8 mouse cellular contexts compared by ENCODE assay signal in the genomic region with DNA sequence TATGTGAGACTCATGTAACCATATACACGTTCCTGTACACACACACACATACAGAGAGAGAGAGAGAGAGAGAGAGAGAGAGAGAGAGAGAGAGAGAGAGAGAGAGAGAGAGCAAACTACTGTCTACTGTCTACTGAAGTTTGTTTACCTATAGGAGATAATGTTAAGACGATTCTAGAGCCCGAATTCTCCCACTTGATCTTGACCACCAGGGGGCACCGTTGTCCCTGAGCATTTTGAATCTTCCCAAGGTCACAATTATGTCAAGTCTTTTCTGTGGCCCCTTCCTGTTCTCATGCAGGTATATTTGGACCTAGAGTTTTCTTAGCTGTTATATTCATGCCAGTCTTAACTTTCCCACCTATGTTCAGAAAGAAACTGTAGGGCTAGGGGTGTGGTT. TPM values are rescaled to one million over a fixed set of nuclear protein-coding genes. Genes with fewer than 3 reads are reported as not detected.
DNase-seq lines count a peak whose midpoint lies in the region; ATAC-seq and TF ChIP-seq lines count a peak whose summit lies in the region.

No protein-coding gene starts in this region.

- H3K4me1 ChIP-seq in forebrain, embryonic 11.5 days (replicated peaks; ENCODE audit: control insufficient read depth, insufficient read depth, low read length) = 0 out of 2 replicates have a peak, but pooled peaks cover 2% of the 10 kb centered on the region
- H3K4me1 ChIP-seq in forebrain, embryonic 15.5 days = peaks cover 21% of the 10 kb centered on the region
- H3K4me1 ChIP-seq in ES-E14 (ENCODE audit: control insufficient read depth in 2 of 2, insufficient read depth in 2 of 2, low read length in 2 of 2, poor library complexity in 1 of 2) = peaks cover 2 to 4% of the 10 kb centered on the region in 2 experiments; a peak in 1 of 4 replicates

- H3K4me3 ChIP-seq in forebrain, embryonic 11.5 days (ENCODE audit: low read depth, low read length) = no peak overlapping the region
- H3K4me3 ChIP-seq in forebrain, embryonic 15.5 days = no peak overlapping the region
- no peak overlapping the region for H3K4me3 ChIP-seq in ES-E14 (ENCODE audit: insufficient read depth in 1 of 2, low read depth in 1 of 2, low read length in 2 of 2, poor library complexity in 1 of 2, severe bottlenecking in 1 of 2)

- H3K9me3 ChIP-seq in forebrain, embryonic 11.5 days (ENCODE audit: control insufficient read depth, low read length) = no peaks in the 10 kb centered on the region
- H3K9me3 ChIP-seq in forebrain, embryonic 15.5 days = no peaks in the 10 kb centered on the region
- no peaks in the 10 kb centered on the region for H3K9me3 ChIP-seq in ES-E14 (ENCODE audit: control insufficient read depth, insufficient read depth, low read depth, low read length)

- no peaks in the 10 kb centered on the region for H3K27me3 ChIP-seq in forebrain, embryonic 11.5 days (ENCODE audit: control insufficient read depth, insufficient read depth, low read length)
- no peaks in the 10 kb centered on the region for H3K27me3 ChIP-seq in forebrain, embryonic 15.5 days

- ATAC-seq in forebrain, embryonic 11.5 days (replicated peaks; ENCODE audit: low FRiP score) = no peak
- ATAC-seq in forebrain, embryonic 15.5 days (replicated peaks) = no peak

- WGBS in forebrain, embryonic 11.5 days = 1% methylated on average over 4 of the region's 4 CpGs
- WGBS in forebrain, embryonic 15.5 days = 5% methylated on average over 4 of the region's 4 CpGs

- intact Hi-C loops in gastrocnemius, postnatal 14 days (cut with DNase I; ENCODE audit: low total_unique reads) = no loop called here

- no peak overlapping the region for H3K9ac ChIP-seq in forebrain, embryonic 11.5 days (ENCODE audit: low read length)
- H3K9ac ChIP-seq in forebrain, embryonic 15.5 days (replicated peaks) = no peak overlapping the region
- H3K9ac ChIP-seq in ES-E14 (ENCODE audit: insufficient read depth, low read depth, low read length, poor library complexity, severe bottlenecking) = no peak overlapping the region

- DNase-seq in forebrain, embryonic 11.5 days (ENCODE audit: low spot score) = peak; percentile 83
- DNase-seq in ES-E14 (ENCODE audit: low read depth, low spot score) = peak; percentile 78
- DNase-seq in cerebellum, adult 18-20 months = peak; percentile 80 to 83
- DNase-seq in gastrocnemius, postnatal 14 days = peak; percentile 73
- DNase-seq in kidney, postnatal 14 days = peak; percentile 85
- peak; percentile 90 for DNase-seq in lung, postnatal 14 days
- peak; percentile 83 to 93 for DNase-seq in spleen, postnatal 10 days (ENCODE audit: low spot score in 2 of 2)

- no peak overlapping the region for H3K27ac ChIP-seq in forebrain, embryonic 11.5 days (ENCODE audit: low read depth, low read length)
- H3K27ac ChIP-seq in forebrain, embryonic 15.5 days (replicated peaks) = no peak overlapping the region
- no peak overlapping the region for H3K27ac ChIP-seq in ES-E14 (ENCODE audit: insufficient read depth, low read depth, low read length, poor library complexity, severe bottlenecking)

- no peak overlapping the region for H3K4me2 ChIP-seq in forebrain, embryonic 11.5 days (ENCODE audit: low read depth, low read length, severe bottlenecking)
- no peak overlapping the region for H3K4me2 ChIP-seq in forebrain, embryonic 15.5 days (replicated peaks)

- no peaks in the 10 kb centered on the region for H3K36me3 ChIP-seq in forebrain, embryonic 11.5 days (ENCODE audit: control insufficient read depth, insufficient read depth, low read length)
- H3K36me3 ChIP-seq in forebrain, embryonic 15.5 days = no peaks in the 10 kb centered on the region
- peaks cover 2% of the 10 kb centered on the region; the same call in 1 of the 2 replicates for H3K36me3 ChIP-seq in ES-E14 (ENCODE audit: control insufficient read depth, insufficient read depth, low read length, poor library complexity, severe bottlenecking)

- in situ Hi-C loops in ES-E14 (cut with MboI; ENCODE audit: low sequenced_read_pairs in 2 of 2, unreplicated experiment in 2 of 2) = no loop called here

TF ChIP-seq in ES-E14, 5 proteins besides CTCF, POLR2A, EP300 and RAD21:
- TF ChIP-seq MAFK (IDR thresholded peaks at IDR 0.05; ENCODE audit: insufficient read depth, low read depth, low read length) (no peak), CHD2 (IDR thresholded peaks at IDR 0.05; ENCODE audit: low read depth, low read length) (no peak), ZC3H11A (IDR thresholded peaks at IDR 0.05; ENCODE audit: borderline replicate concordance, low read depth, low read length) (no peak), HCFC1 (IDR thresholded peaks at IDR 0.05; ENCODE audit: borderline replicate concordance, insufficient read depth, low read length) (no peak), ZNF384 (IDR thresholded peaks at IDR 0.05; ENCODE audit: low read depth, low read length) (no peak)

RNA-seq across cellular contexts. Expression of gene Cs, which starts 2.0 kb away (rescaled TPM):
- 263 and 278 TPM in 2 replicates for polyA plus RNA-seq in forebrain, embryonic 11.5 days (2014; fragmentation: Nextera tagmentation; extraction: Ambion mirVana)
- 233 and 237 TPM in 2 replicates for polyA plus RNA-seq in forebrain, embryonic 15.5 days (2015; fragmentation: Nextera tagmentation; extraction: Ambion mirVana)
- 107 and 143 TPM in 2 replicates for total RNA-seq in ES-E14 (2012; rRNA removed)
- 100 to 1,000 TPM; 571 to 668 TPM for total RNA-seq in gastrocnemius, postnatal 14 days (2021)

RNA-seq across cellular contexts. Expression of gene Cnpy2, which starts 13.3 kb away (rescaled TPM):
- 222 and 224 TPM in 2 replicates for polyA plus RNA-seq in forebrain, embryonic 11.5 days (2014; fragmentation: Nextera tagmentation; extraction: Ambion mirVana)
- 208 and 216 TPM in 2 replicates for polyA plus RNA-seq in forebrain, embryonic 15.5 days (2015; fragmentation: Nextera tagmentation; extraction: Ambion mirVana)
- 218 and 257 TPM in 2 replicates for total RNA-seq in ES-E14 (2012; rRNA removed)
- total RNA-seq in gastrocnemius, postnatal 14 days (2021) = 10 to 100 TPM; 47.2 to 55.8 TPM

RNA-seq across cellular contexts. Expression of gene Pan2, which starts 32.4 kb away (rescaled TPM):
- 45.2 and 46.1 TPM in 2 replicates for polyA plus RNA-seq in forebrain, embryonic 11.5 days (2014; fragmentation: Nextera tagmentation; extraction: Ambion mirVana)
- 27.6 and 30.9 TPM in 2 replicates for polyA plus RNA-seq in forebrain, embryonic 15.5 days (2015; fragmentation: Nextera tagmentation; extraction: Ambion mirVana)
- total RNA-seq in ES-E14 (2012; rRNA removed) = 21.9 and 25.4 TPM in 2 replicates
- total RNA-seq in gastrocnemius, postnatal 14 days (2021) = 1 to 10 TPM; 7.4 to 8.2 TPM

RNA-seq across cellular contexts. Expression of gene Coq10a, which starts 33.2 kb away (rescaled TPM):
- polyA plus RNA-seq in forebrain, embryonic 11.5 days (2014; fragmentation: Nextera tagmentation; extraction: Ambion mirVana) = 21.0 and 23.1 TPM in 2 replicates
- 33.7 and 35.7 TPM in 2 replicates for polyA plus RNA-seq in forebrain, embryonic 15.5 days (2015; fragmentation: Nextera tagmentation; extraction: Ambion mirVana)
- total RNA-seq in ES-E14 (2012; rRNA removed) = 8.2 and 10.1 TPM in 2 replicates
- 100 to 1,000 TPM; 257 to 331 TPM for total RNA-seq in gastrocnemius, postnatal 14 days (2021)

RNA-seq across cellular contexts. Expression of gene Il23a, which starts 37.0 kb away (rescaled TPM):
- not detected in 2 replicates for polyA plus RNA-seq in forebrain, embryonic 11.5 days (2014; fragmentation: Nextera tagmentation; extraction: Ambion mirVana)
- 0.11 TPM in 1 of 2 replicates, not detected in the other for polyA plus RNA-seq in forebrain, embryonic 15.5 days (2015; fragmentation: Nextera tagmentation; extraction: Ambion mirVana)
- total RNA-seq in ES-E14 (2012; rRNA removed) = 4.1 and 6.1 TPM in 2 replicates
- total RNA-seq in gastrocnemius, postnatal 14 days (2021) = not detected
